Mouse (Mus musculus): Measurements from ENCODE around the gene Naa80.
"Not testable (repeated sequence)": the region's sequence is repeated elsewhere in the genome, so short reads cannot be mapped to it uniquely, and the experiment has no call there.

- not testable (repeated sequence) for TF ChIP-seq POLR2A (IDR thresholded peaks at IDR 0.05; ENCODE audit: borderline replicate concordance, low read depth, low read length); CTCF (IDR thresholded peaks at IDR 0.05; ENCODE audit: low read depth, low read length)
Measured at GRCm38 (mm10) chr9:107565556-107565955, 13.1 kb upstream of the Naa80 start.

All from bone marrow macrophage, adult 2 months (primary cell).